Mouse (Mus musculus) liver, adult 2 months (tissue): ENCODE measurements around the gene Ak9. TPM values are rescaled to one million over a fixed set of nuclear protein-coding genes. Genes with fewer than 3 reads are reported as not detected.

Experiments used
- DNase-seq: peaks from one replicate; pipeline ENCODE4 v3.0.0-alpha.2; 2011; ENCODE audit warnings: low read depth, low spot score; ENCODE audit errors: extremely low read depth
- H3K27ac ChIP-seq: fragments of 200-500 bp; replicated peaks from 2 replicates; pipeline ENCODE4 v1.5.1; 2012; ENCODE audit warnings: low read depth, mild to moderate bottlenecking, control low read depth, inconsistent platforms, low read length; ENCODE audit not compliant: insufficient read depth
- H3K27me3 ChIP-seq: fragments of 200-500 bp; 2 replicates; pipeline ENCODE4 v1.6.1; 2012; ENCODE audit warnings: mild to moderate bottlenecking, moderate library complexity, low read length, inconsistent platforms; ENCODE audit not compliant: control insufficient read depth, insufficient read depth
- H3K36me3 ChIP-seq: fragments of 200-500 bp; 2 replicates; pipeline ENCODE4 v1.6.1; 2012; ENCODE audit warnings: low read length, inconsistent platforms; ENCODE audit not compliant: control insufficient read depth, insufficient read depth
- H3K4me1 ChIP-seq: fragments of 200-500 bp; 2 replicates; pipeline ENCODE4 v1.6.1; 2011; ENCODE audit warnings: low read length; ENCODE audit not compliant: control insufficient read depth, insufficient read depth
- H3K4me3 ChIP-seq: fragments of 200-500 bp; 2 replicates; pipeline ENCODE4 v1.5.1; 2011; ENCODE audit warnings: low read depth, mild to moderate bottlenecking, control low read depth, low read length, moderate library complexity; ENCODE audit not compliant: insufficient read depth
- H3K79me2 ChIP-seq: fragments of 200-500 bp; 2 replicates; pipeline ENCODE4 v1.6.1; 2012; ENCODE audit warnings: inconsistent platforms, mild to moderate bottlenecking, low read length, moderate library complexity; ENCODE audit not compliant: control insufficient read depth, insufficient read depth
- H3K9ac ChIP-seq: fragments of 200-500 bp; 2 replicates; pipeline ENCODE4 v1.6.1; 2012; ENCODE audit warnings: low read depth, mild to moderate bottlenecking, control low read depth, inconsistent platforms, low read length
- CTCF ChIP-seq: fragments of 200-500 bp; IDR thresholded peaks from 2 replicates; pipeline ENCODE4 v1.5.1; 2011; ENCODE audit warnings: low read depth, low read length, control low read depth
- POLR2A ChIP-seq: fragments of 200-500 bp; IDR thresholded peaks from 2 replicates; pipeline ENCODE4 v1.6.1; 2011; ENCODE audit warnings: low read length, control low read depth; ENCODE audit not compliant: insufficient read depth; ENCODE audit errors: extremely low read depth
- WGBS: fragments of 180-500 bp; shearing (Covaris S2); methylation state at CpG from one replicate; pipeline ENCODE4 v1.1.7; 2018; 5-methylcytosine and 5-hydroxymethylcytosine counted together
- polyA plus RNA-seq: library from polyadenylated mRNA; depleted of rRNA; stranded (reverse); fragments of >200 nt; gene quantifications from 2 replicates; pipeline ENCODE4 v1.2.3, GENCODE M21; 2012
- total RNA-seq: library from RNA; depleted of rRNA; stranded (reverse); fragments of >200 nt; gene quantifications from 2 replicates; pipeline ENCODE4 v1.2.3, GENCODE M21; 2014

The Ak9 gene
- total and polyA plus RNA-seq, 2 experiments = not detected

- Histone ChIP-seq H3K79me2 (no peaks in the 10 kb centered on the region), H3K4me1 (no peaks in the 10 kb centered on the region), H3K36me3 (peaks cover 27% of the 10 kb centered on the region), H3K27me3 (no peaks in the 10 kb centered on the region), H3K9ac (no peak overlapping the region), H3K4me3 (no peak overlapping the region), H3K27ac (no peak overlapping the region)
- no peak for DNase-seq
- 45% methylated on average over 2 of the region's 2 CpGs for WGBS
- no peak for TF ChIP-seq CTCF
- TF ChIP-seq POLR2A = no peak
Observed at GRCm38 (mm10) chr10:41460501-41460900, 156.7 kb downstream of the Ak9 start.

- Histone ChIP-seq H3K27ac (no peak overlapping the region), H3K79me2 (no peaks in the 10 kb centered on the region), H3K9ac (no peak overlapping the region), H3K4me3 (no peak overlapping the region), H3K4me1 (no peaks in the 10 kb centered on the region), H3K27me3 (no peaks in the 10 kb centered on the region), H3K36me3 (peaks cover 20% of the 10 kb centered on the region)
- DNase-seq = no peak
- WGBS = 89% methylated on average over 3 of the region's 3 CpGs
- no peak for TF ChIP-seq POLR2A
- no peak for TF ChIP-seq CTCF
Observed at GRCm38 (mm10) chr10:41461057-41461722, 157.4 kb downstream of the Ak9 start.

- Histone ChIP-seq H3K4me1 (no peaks in the 10 kb centered on the region), H3K27ac (no peak overlapping the region), H3K4me3 (no peak overlapping the region), H3K36me3 (peaks cover 15% of the 10 kb centered on the region; the same call in 1 of the 2 replicates), H3K27me3 (no peaks in the 10 kb centered on the region), H3K9ac (no peak overlapping the region), H3K79me2 (no peaks in the 10 kb centered on the region)
- 86% methylated on average over 15 of the region's 15 CpGs for WGBS
- TF ChIP-seq POLR2A (no peak), CTCF (no peak)
- no peak for DNase-seq
Observed at GRCm38 (mm10) chr10:41464401-41464955, 160.7 kb downstream of the Ak9 start.

GRCm38 (mm10) chr10:41467325-41467724 lies 163.5 kb downstream of the Ak9 start:
- H3K4me1 ChIP-seq = no peaks in the 10 kb centered on the region
- no peak overlapping the region for H3K9ac ChIP-seq
- WGBS = 90% methylated on average over 6 of the region's 6 CpGs
- peaks cover 12% of the 10 kb centered on the region; the same call in 1 of the 2 replicates for H3K36me3 ChIP-seq
- no peak for DNase-seq
- no peak for TF ChIP-seq CTCF
- TF ChIP-seq POLR2A = no peak
- H3K27me3 ChIP-seq = no peaks in the 10 kb centered on the region
- H3K27ac ChIP-seq = no peak overlapping the region
- H3K79me2 ChIP-seq = no peaks in the 10 kb centered on the region
- H3K4me3 ChIP-seq = no peak overlapping the region

- 95% methylated on average over 3 of the region's 3 CpGs for WGBS
- H3K27ac ChIP-seq = no peak overlapping the region
Observed at GRCm38 (mm10) chr10:41470693-41471092, 166.9 kb downstream of the Ak9 start.

GRCm38 (mm10) chr10:41472534-41472933 lies 168.8 kb downstream of the Ak9 start:
- Histone ChIP-seq H3K27me3 (no peaks in the 10 kb centered on the region), H3K79me2 (no peaks in the 10 kb centered on the region), H3K27ac (no peak overlapping the region), H3K9ac (no peak overlapping the region), H3K4me1 (peaks cover 2% of the 10 kb centered on the region; the same call in 1 of the 2 replicates), H3K36me3 (no peaks in the 10 kb centered on the region), H3K4me3 (no peak overlapping the region)
- no peak for TF ChIP-seq POLR2A
- TF ChIP-seq CTCF = no peak
- DNase-seq = no peak

More at GRCm38 (mm10) chr10:41470693-41471092, 166.9 kb downstream of the Ak9 start:
- Histone ChIP-seq H3K27me3 (no peaks in the 10 kb centered on the region), H3K9ac (no peak overlapping the region), H3K4me3 (no peak overlapping the region), H3K36me3 (no peaks in the 10 kb centered on the region; the same call in 1 of the 2 replicates), H3K79me2 (no peaks in the 10 kb centered on the region), H3K4me1 (peaks cover 2% of the 10 kb centered on the region; the same call in 1 of the 2 replicates)
- TF ChIP-seq POLR2A = no peak
- TF ChIP-seq CTCF = no peak
- peak; percentile 28 for DNase-seq
